Mouse (Mus musculus): Measurements from ENCODE around the gene Yap1.

The Yap1 gene

GRCm38 (mm10) chr9:8004370-8004991 is at the start of gene Yap1:
Gene Yap1 (minus strand): TSS chr9:8004596.
- peak; percentile 72 to 73 for DNase-seq (ENCODE audit: low spot score in 2 of 2)

GRCm38 (mm10) chr9:8043044-8043387 is 38.6 kb upstream of the Yap1 start:
- DNase-seq (ENCODE audit: low spot score in 2 of 2), result no peak

- peak; percentile 96 to 97 for DNase-seq (ENCODE audit: low spot score in 2 of 2)
These were observed 38.1 kb upstream of the Yap1 start, which contains the start of gene Cfap300 for GRCm38 (mm10) chr9:8042338-8043043. Gene Cfap300 (minus strand): TSS chr9:8042823.

- no peak for DNase-seq (ENCODE audit: low spot score in 2 of 2)
These were observed 31.1 kb upstream of the Yap1 start for GRCm38 (mm10) chr9:8035546-8035945.

- DNase-seq (ENCODE audit: low spot score in 2 of 2), result no peak
These were observed 30.7 kb upstream of the Yap1 start for GRCm38 (mm10) chr9:8035091-8035490.

- DNase-seq (ENCODE audit: low spot score in 2 of 2), result no peak
These were observed 29.7 kb upstream of the Yap1 start for GRCm38 (mm10) chr9:8034143-8034542.

- DNase-seq (ENCODE audit: low spot score in 2 of 2), result no peak
These were observed 28.5 kb upstream of the Yap1 start for GRCm38 (mm10) chr9:8032847-8033246.

GRCm38 (mm10) chr9:8018609-8019008 is 14.2 kb upstream of the Yap1 start:
- DNase-seq (ENCODE audit: low spot score in 2 of 2), result no peak

- no peak for DNase-seq (ENCODE audit: low spot score in 2 of 2)
These were observed 13.0 kb upstream of the Yap1 start for GRCm38 (mm10) chr9:8017253-8017913.

- peak; percentile 35 to 66 for DNase-seq (ENCODE audit: low spot score in 2 of 2)
These were observed 810 bp downstream of the Yap1 start for GRCm38 (mm10) chr9:8003301-8004271.

- no peak for DNase-seq (ENCODE audit: low spot score in 2 of 2)
These were observed 1.6 kb downstream of the Yap1 start for GRCm38 (mm10) chr9:8002806-8003205.

- no peak for DNase-seq (ENCODE audit: low spot score in 2 of 2)
These were observed 3.0 kb downstream of the Yap1 start for GRCm38 (mm10) chr9:8001352-8001751.

GRCm38 (mm10) chr9:7994275-7994674 is 10.1 kb downstream of the Yap1 start:
- DNase-seq (ENCODE audit: low spot score in 2 of 2), result no peak

GRCm38 (mm10) chr9:7992651-7993050 is 11.7 kb downstream of the Yap1 start:
- no peak for DNase-seq (ENCODE audit: low spot score in 2 of 2)

GRCm38 (mm10) chr9:7990897-7991296 is 13.5 kb downstream of the Yap1 start:
- DNase-seq (ENCODE audit: low spot score in 2 of 2), result no peak

- no peak for DNase-seq (ENCODE audit: low spot score in 2 of 2)
These were observed 17.3 kb downstream of the Yap1 start for GRCm38 (mm10) chr9:7987119-7987518.

GRCm38 (mm10) chr9:7984287-7984686 is 20.1 kb downstream of the Yap1 start:
- DNase-seq (ENCODE audit: low spot score in 2 of 2), result no peak

GRCm38 (mm10) chr9:7983665-7984064 is 20.7 kb downstream of the Yap1 start:
- no peak for DNase-seq (ENCODE audit: low spot score in 2 of 2)

- no peak for DNase-seq (ENCODE audit: low spot score in 2 of 2)
These were observed 24.2 kb downstream of the Yap1 start for GRCm38 (mm10) chr9:7980162-7980561.

- peak in 1 of 2 experiments; percentile 18 for DNase-seq (ENCODE audit: low spot score in 2 of 2)
These were observed 25.1 kb downstream of the Yap1 start for GRCm38 (mm10) chr9:7979153-7979916.

GRCm38 (mm10) chr9:7978502-7978901 is 25.9 kb downstream of the Yap1 start:
- DNase-seq (ENCODE audit: low spot score in 2 of 2), result no peak

All from right cerebral cortex, adult 2 months (tissue).